Mouse (Mus musculus) layer of hippocampus, adult 9-10 months (tissue): ENCODE measurements at regions not wholly inside any gene's neighbourhood (a gene's known extent, or its start where the extent isn't known, plus 50 kb on each side); places are given as distances from the start of the nearest gene placed in this dataset.

Source experiments
- DNase-seq: peaks from one replicate; pipeline ENCODE4 v3.0.0; 2022; ENCODE audit warnings: low spot score

DNA sequence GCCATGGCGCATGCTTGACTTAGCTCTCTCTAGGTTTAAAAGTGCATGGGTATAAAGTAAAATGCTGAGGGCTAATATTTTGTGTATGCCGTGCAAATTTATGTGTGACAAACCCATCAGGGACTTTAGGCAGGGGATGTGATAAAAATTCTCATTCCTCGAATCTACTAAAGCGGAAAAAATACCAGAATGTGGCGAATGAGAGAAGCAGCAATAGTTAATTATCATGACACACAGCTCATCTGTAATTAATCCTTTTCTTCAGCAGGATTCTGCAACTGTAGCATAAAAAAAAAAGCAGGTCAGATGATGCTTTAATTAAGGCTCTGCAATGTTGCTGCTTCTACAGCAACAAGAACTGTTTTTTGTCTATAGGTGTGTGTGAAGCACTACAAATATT is 286.6 kb upstream of the Prkd1 start:
- no peak for DNase-seq

DNA sequence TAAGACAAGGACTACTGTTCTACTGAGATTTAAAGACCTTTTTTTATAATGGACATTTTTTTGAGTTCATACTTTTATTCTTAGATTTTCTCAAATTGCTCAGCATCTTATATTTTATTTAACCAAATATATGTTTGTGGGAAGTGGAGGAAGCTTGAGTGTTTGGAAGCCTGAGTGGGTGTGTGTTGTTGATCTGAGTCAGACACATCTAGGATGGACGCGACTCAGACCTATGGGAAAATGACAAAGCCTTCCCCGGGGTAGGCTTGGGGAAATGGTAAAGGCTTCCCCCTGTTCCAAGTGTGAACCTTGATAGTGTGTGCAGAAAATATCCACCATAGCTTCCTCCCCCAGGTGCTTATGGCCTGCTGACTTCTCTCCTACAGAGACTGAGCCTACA is 283.6 kb upstream of the Prkd1 start:
- DNase-seq = no peak

DNA sequence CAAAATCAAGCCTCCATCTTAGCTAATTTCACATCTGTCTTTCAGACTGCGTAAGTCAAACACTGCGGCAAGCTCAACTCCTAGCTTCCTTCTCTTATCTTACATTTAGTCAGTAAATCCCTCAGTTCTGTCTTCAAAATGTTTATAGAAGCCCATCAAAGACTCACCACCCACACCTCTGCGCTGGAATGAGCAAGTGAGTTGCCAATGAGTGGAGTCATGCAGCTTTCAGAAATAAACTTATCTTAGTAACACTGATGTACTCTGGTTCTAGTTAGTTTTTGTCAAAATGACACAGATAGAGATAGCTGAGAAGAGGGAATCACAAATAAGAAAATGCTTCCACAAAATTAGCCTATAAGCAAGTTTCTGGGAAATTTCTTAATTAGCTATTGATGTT is 280.7 kb upstream of the Prkd1 start:
- no peak for DNase-seq

DNA sequence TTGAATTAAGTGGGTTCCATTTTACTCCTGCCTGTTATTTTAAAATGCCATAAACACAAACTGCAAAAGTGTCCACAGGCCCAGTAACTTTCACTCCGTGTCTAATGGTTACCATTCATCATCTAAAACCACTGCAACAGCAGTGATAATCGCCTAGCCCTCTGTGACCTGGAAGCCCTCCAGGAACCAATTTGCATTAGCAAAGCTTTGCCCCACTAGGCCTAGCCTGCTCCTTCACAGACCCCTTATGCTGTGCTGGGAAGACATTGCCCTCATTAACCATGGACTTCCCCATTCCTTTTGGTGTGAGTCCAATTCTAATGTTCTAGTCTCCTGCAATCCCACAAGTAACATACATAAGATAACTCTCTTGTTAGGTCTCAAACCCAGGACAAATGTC is 277.3 kb upstream of the Prkd1 start:
- DNase-seq = no peak

DNA sequence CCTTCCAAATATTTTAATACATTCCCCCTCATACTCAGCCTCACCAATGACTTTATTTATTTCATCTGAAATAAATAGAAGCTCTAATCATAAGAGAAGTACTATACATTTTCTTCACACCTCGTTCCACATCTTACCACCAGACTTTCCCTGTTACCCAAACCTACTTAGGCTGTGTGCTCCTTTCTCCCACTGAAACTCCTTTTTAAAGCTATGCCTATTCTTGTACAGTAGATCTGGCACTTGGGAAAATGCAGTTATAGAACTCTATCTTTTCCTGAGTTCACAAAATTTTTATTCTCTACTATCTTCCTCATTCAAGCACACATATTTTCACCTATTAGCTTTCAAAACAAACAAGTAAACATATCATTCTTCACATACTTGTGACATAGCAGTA is 272.8 kb upstream of the Prkd1 start:
- no peak for DNase-seq

DNA sequence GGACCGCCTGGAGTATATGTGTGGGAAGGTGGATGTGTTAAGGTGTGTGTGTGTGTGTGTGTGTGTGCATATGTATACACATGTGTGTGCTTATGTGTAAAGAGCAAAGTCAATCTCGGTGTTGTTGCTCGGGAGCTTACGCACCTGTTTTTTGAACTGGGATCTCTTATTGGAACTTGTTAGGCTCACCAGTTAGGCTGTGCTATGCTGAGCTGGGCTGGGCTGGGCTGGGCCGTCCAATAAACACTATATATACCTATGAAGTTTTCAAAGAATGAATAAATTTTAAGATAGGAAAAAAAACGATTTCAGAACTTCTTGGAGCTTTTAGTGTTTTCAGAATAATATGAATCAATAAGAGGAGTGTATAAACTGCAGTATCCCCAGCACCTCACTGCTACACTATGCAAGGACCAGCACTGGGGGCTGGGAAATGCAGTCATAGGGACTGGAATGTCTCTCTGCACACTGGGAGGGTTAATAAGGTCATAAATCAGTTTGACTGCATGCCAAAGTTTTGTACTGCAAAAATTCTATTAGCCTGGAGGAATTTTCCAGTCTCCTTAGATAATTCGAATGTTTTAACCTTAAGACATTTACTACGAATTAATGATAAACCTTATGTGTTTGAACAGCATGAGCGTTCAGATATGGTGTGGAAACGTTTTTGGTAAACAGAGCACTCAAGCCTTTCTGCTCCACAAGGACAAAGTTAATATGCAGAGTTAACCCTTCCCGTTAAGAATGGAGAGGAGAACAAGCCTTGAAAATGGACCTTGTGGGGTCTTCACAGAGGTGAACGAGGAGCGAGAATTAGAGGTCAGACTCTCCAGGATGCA is 250.9 kb upstream of the Prkd1 start:
- no peak for DNase-seq

DNA sequence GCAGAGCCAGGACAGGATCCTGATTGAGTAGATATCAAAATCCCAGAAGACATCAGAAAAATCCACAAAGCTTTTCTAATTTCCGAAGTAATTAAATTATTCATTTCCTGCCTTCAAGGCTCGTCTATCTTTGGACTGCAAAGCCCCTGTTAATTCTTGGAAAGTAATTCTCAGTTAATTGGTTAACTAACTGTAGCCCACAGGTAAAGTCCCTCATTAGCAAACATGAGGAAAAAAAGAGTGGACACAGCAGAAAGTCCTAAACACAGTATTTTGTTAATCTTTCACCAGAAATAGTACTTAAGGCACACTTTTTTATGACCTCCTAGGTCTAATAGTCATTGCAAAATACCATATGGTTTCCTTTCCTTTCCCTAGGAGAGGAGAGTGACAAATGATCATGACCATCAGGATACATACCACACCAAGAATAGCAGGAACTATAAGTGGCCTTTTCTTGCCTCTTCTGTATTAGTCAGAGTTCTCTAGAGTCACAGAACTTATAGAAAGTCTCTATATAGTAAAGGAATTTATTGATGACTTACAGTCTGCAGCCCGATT is 248.8 kb upstream of the Prkd1 start:
- DNase-seq = no peak

DNA sequence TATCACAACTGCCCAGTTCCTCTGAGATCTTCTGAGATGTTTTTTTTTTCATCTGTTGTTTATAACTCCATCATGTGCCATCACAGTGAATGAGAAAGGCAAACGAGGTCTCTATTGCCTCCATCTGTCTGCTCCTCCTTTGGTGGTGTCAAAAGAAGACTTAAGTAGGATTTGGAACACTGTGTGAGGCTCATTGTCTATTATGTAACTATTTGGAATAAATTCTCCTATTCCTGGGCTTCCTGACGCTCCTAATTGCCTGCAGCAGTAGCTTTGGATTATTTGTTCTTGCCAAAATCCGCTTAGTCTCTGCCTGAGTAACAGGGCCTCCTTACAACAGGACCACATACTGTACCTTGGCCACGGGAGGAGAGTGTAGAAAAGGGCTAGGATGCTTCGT is 244.7 kb upstream of the Prkd1 start:
- DNase-seq = no peak

DNA sequence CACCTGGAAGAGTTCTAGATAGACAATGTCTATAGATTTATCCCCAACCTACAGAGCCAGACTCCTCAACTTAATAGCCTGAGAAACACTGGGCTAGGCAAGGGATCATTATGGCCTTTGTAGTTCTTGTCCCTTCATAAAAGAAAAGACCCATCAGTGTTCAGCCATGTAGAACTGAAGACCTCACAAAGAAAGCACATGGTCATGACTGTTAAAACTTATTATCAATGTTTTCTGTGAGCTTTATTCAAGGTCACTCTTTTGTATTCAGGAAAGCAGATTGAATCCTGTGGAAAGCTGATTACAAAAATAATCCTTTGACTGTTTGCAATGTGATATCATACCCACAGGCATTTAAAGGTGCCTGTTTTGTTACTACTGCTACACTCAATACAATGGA is 226.9 kb upstream of the Prkd1 start:
- DNase-seq = no peak

DNA sequence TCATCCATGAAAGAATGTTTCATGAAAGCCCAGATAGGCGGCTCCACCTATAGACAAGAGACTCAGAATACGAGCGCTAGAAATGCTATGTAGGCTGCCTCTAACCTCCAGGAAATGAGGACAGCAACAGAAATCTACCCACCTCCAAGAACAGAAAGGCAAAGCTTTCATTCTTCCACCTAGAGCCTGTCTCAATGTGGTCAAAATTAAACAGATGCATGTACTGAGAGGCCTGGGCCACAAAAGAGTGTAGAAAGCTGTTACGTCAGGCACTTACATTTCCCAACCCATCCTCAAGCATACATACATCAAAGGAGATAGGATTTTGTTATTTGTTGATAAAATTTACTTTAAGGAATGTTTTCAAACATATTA is 225.1 kb upstream of the Prkd1 start:
- DNase-seq = no peak

DNA sequence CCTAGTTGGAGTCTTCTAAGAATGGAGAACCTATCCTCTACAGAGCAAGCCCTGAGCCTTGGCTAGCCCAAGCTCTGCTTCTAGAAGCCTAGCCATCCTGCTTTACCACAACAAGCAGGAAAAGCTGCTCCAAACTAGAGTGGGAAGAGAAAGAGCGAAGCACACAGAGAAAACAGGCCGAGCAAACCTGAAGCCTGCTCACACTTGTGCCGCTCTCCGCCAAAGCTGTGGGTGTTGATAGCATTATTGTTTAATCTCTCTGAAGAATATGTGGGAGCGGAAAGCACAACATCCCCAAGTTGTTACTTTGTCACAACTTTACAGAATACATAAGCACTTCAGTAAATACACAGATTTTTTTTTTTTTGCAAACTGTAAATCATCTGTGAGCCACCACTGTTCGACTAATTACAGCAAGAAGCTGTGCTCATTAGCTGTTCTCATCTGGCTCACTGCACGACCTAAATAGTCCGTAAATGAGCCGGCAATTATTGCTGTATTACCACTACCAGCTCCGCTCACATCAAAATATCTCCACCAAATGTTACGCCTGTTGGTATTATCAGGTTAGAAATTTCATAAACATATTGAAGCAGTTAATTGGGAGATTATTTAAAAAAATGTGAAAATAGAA is 224.6 kb upstream of the Prkd1 start:
- no peak for DNase-seq

DNA sequence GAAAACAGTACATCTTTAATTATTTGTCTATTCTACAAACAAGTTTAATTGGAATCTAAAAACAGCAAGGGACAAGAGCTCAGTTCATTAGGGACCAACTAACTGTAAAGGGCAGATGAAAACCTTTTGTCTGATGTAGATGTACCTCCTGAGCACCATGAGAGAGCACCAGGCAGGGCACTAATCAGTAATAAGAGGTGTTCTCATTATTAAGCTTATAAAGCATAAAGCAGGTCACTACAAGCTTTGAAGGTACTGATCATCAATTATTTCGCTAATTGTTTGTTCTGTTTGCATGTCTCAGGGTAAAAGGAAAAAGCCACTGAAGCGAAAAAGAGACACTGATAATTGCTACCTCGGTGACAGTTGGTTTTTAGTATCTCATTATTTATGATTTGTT is 202.7 kb upstream of the Prkd1 start:
- no peak for DNase-seq

DNA sequence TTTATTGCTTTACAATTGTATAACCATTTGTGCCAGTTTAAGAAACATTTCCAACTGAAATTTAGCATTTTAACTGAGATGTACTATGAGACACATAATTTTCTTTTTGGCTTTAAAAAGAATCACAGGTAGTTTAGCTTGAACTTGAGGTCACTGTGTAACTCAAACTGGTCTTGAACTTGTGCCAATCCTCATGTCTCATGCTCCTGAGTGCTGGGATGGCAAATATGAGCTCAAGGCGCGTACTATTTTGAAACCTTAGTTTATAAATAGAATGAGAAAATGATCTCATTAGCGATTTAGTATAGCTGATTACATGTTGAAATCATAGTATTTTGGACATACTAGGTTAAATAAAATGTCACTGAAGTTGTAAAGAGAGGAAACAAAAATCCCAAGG is 199.1 kb upstream of the Prkd1 start:
- DNase-seq = no peak

DNA sequence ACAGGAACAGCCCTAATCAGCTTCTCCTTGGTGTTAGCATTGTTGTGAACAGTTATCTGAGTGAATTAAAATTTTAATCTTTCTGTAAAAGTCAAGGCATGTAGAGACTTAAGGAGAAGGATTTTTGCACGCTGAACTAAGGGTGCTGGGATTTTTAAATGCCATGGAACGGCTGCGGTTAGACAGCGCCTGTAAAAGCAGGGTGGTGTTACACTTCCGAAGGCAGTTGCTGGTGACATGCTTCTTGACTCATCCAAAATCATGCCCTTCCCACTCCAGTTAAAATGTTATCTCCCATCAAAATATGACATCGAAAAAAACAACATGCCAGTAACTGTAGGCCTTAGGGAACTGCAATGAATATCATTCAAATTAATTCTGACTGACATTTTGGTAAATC is 193.8 kb upstream of the Prkd1 start:
- no peak for DNase-seq

DNA sequence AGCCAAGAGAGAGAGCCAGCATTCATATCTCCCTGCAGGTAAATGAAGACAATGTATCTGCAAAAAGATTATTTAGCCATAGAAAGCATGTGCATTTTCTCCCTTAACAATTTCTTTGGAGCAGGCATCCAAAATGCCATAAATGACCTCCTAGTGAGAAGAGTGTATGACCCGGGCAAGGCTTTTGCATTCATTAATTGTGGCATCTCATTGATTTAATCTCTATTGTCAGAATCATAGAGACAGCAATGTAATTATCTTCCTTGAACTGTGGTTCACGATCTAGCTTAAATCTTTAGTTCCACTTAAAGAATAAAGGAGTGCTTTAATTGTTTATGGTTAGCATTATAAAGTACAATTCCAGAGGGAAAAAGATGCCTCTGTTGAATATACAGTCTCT is 190.5 kb upstream of the Prkd1 start:
- DNase-seq = no peak

DNA sequence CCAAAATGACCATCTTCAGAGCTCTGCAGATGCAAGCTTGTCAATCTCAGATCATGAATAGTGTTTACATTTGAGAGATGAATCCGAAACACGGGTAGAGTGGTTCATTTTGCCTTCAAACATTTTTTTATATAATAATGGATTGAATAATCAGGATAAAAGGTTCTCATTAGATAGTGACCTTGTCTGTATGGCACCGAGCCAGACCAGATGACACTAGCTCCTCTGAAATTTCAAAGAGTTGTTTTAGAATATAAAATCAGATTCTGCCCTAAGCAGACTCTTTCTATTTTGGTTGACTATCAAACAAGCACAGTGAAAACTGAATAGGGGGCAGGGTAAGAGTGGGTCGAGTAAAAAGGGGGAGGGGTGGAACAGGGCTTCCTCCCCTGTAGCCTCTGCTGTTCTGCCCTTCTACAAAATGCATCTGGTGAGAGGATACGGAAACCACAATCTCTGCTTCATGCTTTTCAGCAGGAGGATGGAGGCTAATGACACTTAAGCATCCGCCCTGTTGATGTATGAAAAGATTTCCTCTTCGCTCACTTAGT is 159.9 kb upstream of the Prkd1 start:
- no peak for DNase-seq

DNA sequence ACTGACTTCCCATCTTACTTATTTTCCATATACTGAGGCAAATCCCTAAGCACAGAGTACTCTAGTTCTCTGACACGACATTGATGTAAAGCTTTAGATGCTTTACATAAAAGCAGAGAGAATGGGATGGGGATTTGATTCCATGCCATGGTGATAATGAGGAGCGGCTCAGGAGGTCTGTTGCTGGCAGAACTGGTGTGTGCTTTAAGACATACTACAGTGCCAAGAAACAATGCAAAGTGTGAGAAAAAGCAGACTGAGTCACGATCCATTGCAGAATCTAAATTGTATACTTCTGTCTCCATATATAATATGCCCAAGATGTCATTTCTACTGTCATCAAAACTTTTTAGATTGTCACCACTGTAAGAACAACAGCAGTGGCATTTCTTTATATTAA is 155.5 kb upstream of the Prkd1 start:
- no peak for DNase-seq

DNA sequence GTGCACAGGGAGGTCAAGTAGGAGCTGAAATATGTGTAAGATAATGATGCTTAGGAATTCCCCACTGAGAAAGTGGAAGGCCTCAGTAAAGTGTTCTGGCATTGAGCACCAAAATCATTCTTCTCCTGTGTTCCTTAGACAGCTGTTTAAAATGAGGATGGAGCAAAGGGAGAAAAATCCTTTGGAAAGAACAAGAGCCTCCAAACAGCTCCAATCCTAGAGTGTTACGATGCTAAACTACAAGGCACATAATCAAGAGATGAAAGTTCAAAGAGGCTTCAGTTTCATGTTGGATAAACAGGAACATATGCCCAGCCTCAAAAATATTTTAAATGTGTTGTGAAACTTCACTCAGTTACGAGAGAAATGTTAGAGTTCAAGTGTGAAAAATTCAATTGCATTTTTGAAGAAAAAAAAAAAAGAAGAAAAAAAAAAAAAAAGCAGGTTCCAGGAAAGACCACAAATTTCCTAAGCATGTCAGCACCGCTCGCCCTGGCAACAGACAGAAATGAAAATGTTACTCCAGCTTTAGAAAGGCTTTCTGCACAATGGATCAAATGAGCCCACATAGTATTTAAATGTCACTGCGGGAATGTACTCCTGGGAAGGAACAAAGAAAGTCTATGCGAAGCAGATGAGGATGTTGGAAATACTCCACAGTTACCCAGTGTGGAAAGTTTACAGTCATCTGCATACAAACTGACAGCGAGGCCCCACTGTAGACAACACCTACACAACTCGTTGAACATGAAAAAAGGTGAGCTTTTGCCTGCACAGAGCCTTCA is 116.5 kb upstream of the Prkd1 start:
- no peak for DNase-seq

DNA sequence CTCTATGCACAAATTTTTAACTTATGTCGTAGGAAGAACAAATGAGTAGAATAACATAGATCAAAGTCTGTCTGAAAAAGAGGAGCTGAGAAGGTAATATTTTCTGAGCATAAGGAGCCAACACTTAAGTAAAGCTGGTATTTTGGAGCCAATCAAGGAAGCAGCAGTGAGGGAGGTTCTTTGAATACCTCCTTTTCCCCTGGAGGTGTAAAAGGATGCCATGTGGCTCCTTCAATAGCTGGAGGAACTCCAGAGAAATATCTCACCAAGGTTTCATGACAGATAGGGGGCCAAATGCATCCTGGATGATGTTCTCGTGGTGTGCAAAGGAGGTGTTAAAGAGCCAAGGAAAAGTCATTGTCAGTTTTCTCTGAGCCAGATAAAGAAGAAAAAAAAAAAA is 115.6 kb upstream of the Prkd1 start:
- no peak for DNase-seq

DNA sequence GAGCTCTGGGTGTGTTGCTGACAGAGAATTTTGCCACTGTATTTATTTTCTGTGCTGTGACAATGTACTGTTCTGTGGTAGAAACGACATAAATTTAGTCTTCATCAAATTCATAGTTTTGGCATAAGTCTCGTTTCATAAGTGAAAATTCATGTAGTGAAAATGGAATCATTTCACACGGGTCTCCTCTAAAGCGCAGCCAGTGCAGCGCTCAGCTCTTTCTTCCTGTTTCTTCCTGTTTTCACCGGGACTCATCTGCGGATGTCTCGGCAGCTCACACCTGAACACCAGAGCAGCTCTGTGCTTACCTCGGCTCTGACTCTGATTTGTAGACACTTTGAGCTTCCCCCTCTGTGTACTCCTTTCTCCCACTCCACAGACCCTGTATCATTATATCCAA is 85.2 kb upstream of the Prkd1 start:
- DNase-seq = no peak

DNA sequence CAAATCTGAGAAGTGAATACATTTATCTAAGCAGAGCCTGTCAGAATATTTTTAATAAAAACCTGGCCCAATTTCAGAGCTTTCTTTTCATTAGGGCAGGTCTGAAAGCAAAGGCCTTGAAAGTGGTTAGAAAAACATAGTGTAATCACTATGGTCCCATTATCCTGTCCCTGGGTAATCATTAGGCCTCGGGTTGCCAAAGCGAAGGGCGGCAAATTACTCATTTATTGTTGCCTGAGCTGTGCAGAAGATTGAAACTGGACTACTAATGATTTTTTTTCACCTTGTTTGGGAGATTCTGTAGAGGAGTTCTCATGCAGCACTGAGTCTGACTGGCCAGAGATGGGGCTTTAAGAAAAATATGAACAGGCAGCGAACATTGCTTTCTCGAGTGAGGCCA is 63.7 kb upstream of the Prkd1 start:
- DNase-seq = no peak

DNA sequence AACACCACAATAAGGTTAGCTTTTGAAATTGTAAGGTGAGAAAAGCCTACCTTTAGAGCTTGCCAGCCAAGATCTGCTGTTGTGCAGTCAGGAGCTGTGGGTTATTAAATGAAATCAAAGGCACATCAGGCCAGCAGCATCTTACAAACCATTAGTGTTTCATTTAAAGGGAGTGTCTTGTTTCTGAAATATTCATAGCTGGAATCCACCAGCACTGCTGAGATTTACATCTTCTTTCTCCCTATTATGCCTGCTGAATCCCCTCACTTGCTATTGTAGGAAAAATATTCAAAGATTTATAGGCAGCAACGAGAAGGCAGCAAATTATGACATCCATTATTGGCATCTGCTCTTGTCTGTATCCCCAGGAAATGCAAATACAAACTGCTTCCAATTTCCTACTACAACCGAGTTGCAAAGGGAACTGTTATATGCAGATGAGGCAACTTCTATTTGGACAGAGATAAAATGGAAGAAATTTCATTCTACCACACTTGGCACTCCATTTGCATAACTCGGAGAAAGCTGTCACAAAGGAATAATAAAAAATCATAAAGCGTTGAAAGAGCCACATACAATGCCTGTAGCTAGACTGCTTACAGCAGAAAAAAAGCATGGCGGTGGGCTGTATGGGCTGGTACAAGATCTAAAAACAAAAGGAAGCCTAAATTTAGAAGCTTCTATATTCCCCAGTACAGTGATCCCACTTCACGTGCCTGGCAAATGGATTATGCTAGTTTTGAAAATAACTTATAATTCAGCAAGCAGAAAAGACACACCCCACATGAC is 60.3 kb upstream of the Prkd1 start:
- no peak for DNase-seq
